Mouse (Mus musculus): ENCODE results near the gene Mast4. TPM values are rescaled to one million over a fixed set of nuclear protein-coding genes. Genes with fewer than 3 reads are reported as not detected.

The Mast4 gene
- total and polyA plus RNA-seq, 3 experiments: 8.5 to 33.1 (median 23.6) TPM

GRCm38 (mm10) chr13:102949756-102950155, 384.5 kb downstream of the Mast4 start:
- WGBS: 93% methylated on average over 7 of the region's 7 CpGs
- intact Hi-C loops (cut with DNase I): no loop called here
- TF ChIP-seq CTCF (IDR thresholded peaks at IDR 0.05) (no peak), EP300 (IDR thresholded peaks at IDR 0.05; ENCODE audit: insufficient read depth, low read depth, low read length) (no peak), POLR2A (IDR thresholded peaks at IDR 0.05; ENCODE audit: insufficient read depth, low read depth, low read length) (no peak)
- Histone ChIP-seq H3K36me3 (ENCODE audit: control insufficient read depth, insufficient read depth, low read length) (no peaks in the 10 kb centered on the region), H3K9ac (ENCODE audit: low read depth, low read length) (no peak overlapping the region), H3K27me3 (ENCODE audit: control insufficient read depth, insufficient read depth, low read length) (no peaks in the 10 kb centered on the region), H3K27ac (no peak overlapping the region), H3K4me1 (ENCODE audit: control insufficient read depth, insufficient read depth, low read length) (peaks cover 13% of the 10 kb centered on the region), H3K4me3 (no peak overlapping the region), H3K79me2 (replicated peaks; ENCODE audit: control insufficient read depth, insufficient read depth, low read length) (peaks cover 8% of the 10 kb centered on the region)
- no peak for DNase-seq

- H3K4me3 ChIP-seq: no peak overlapping the region
- H3K9ac ChIP-seq (ENCODE audit: low read depth, low read length): no peak overlapping the region
- intact Hi-C loops (cut with DNase I): no loop called here
- peaks cover 13% of the 10 kb centered on the region for H3K4me1 ChIP-seq (ENCODE audit: control insufficient read depth, insufficient read depth, low read length)
- DNase-seq: no peak
- H3K27ac ChIP-seq: no peak overlapping the region
- 70% methylated on average over 3 of the region's 3 CpGs for WGBS
- H3K79me2 ChIP-seq (replicated peaks; ENCODE audit: control insufficient read depth, insufficient read depth, low read length): peaks cover 7% of the 10 kb centered on the region
- no peaks in the 10 kb centered on the region for H3K27me3 ChIP-seq (ENCODE audit: control insufficient read depth, insufficient read depth, low read length)
- no peak for TF ChIP-seq POLR2A (IDR thresholded peaks at IDR 0.05; ENCODE audit: insufficient read depth, low read depth, low read length)
- no peak for TF ChIP-seq CTCF (IDR thresholded peaks at IDR 0.05)
- TF ChIP-seq EP300 (IDR thresholded peaks at IDR 0.05; ENCODE audit: insufficient read depth, low read depth, low read length): no peak
- no peaks in the 10 kb centered on the region for H3K36me3 ChIP-seq (ENCODE audit: control insufficient read depth, insufficient read depth, low read length)
Measured at GRCm38 (mm10) chr13:102948966-102949365, 385.3 kb downstream of the Mast4 start.

DNA sequence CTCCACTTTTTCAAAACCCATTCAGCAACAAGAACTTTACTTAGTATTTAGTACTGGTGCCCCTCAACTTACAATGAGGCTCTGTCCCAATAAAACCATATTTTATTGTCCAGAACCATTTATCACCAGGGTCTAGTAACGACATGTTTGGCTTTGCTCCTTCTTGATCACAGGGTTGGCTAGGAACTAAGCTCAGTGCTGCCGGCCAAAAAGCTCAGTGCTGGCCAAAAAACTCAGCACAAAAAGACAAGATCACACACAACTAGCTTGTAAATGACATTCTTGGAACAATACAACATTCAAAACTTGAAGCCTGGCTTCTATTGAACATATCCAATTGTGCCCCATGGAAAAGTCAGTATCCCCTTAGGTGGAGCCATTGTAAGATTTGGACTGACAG, 386.8 kb downstream of the Mast4 start:
- Histone ChIP-seq H3K27me3 (ENCODE audit: control insufficient read depth, insufficient read depth, low read length) (no peaks in the 10 kb centered on the region), H3K4me3 (no peak overlapping the region), H3K27ac (no peak overlapping the region), H3K36me3 (ENCODE audit: control insufficient read depth, insufficient read depth, low read length) (no peaks in the 10 kb centered on the region), H3K79me2 (replicated peaks; ENCODE audit: control insufficient read depth, insufficient read depth, low read length) (peaks cover 7% of the 10 kb centered on the region), H3K9ac (ENCODE audit: low read depth, low read length) (no peak overlapping the region), H3K4me1 (ENCODE audit: control insufficient read depth, insufficient read depth, low read length) (peaks cover 13% of the 10 kb centered on the region)
- intact Hi-C loops (cut with DNase I): no loop called here
- WGBS: 46% methylated on average over 2 of the region's 2 CpGs
- TF ChIP-seq EP300 (IDR thresholded peaks at IDR 0.05; ENCODE audit: insufficient read depth, low read depth, low read length) (no peak), POLR2A (IDR thresholded peaks at IDR 0.05; ENCODE audit: insufficient read depth, low read depth, low read length) (no peak)
- DNase-seq: peak in 1 of 2 experiments; percentile 31

DNA sequence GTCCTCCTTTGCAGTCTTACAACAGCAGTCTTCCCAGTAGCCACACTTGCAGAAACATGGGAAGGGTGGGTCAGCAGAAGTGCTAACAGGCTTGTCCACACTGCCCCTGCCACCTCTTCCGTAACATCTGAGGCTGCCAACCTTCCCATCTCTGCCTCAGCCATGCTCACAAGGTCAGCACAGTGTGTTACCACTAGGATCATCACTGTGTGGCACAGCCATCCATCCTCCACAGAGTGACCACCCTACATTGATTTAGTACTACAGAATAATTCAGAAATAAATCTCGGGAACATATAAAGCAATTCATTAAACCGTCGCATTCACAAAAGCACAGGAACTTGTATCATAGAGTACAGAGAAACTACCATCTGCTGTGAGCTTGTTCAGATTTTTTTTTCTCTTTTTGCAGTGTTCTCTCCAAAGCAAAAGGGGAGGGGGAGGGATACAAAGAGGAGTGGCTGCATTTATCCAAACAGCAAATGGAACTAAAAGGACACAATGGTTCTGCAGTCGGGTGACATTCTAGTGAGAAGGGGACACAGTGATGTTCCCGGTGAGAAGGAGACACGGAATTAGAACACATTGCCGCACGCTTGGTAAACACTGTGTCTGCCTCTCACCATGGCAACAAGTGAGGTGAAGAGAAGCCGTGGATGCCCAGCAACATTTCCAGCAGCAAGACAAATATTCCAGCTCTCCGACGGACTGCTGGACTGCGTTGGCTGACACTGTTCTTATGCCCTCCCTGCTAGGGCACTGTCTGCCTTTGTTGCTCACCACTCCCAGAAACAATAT, 388.1 kb downstream of the Mast4 start:
- TF ChIP-seq CTCF (IDR thresholded peaks at IDR 0.05): no peak
- no peak for TF ChIP-seq POLR2A (IDR thresholded peaks at IDR 0.05; ENCODE audit: insufficient read depth, low read depth, low read length)
- TF ChIP-seq EP300 (IDR thresholded peaks at IDR 0.05; ENCODE audit: insufficient read depth, low read depth, low read length): no peak
- Histone ChIP-seq H3K9ac (ENCODE audit: low read depth, low read length) (no peak overlapping the region), H3K4me3 (no peak overlapping the region), H3K27me3 (ENCODE audit: control insufficient read depth, insufficient read depth, low read length) (no peaks in the 10 kb centered on the region), H3K36me3 (ENCODE audit: control insufficient read depth, insufficient read depth, low read length) (no peaks in the 10 kb centered on the region), H3K4me1 (ENCODE audit: control insufficient read depth, insufficient read depth, low read length) (peaks cover 13% of the 10 kb centered on the region), H3K27ac (no peak overlapping the region; the same call in 1 of the 2 replicates), H3K79me2 (replicated peaks; ENCODE audit: control insufficient read depth, insufficient read depth, low read length) (peaks cover 7% of the 10 kb centered on the region)
- peak in 1 of 2 experiments; percentile 17 for DNase-seq
- 70% methylated on average over 13 of the region's 13 CpGs for WGBS
- intact Hi-C loops (cut with DNase I): no loop called here

DNA sequence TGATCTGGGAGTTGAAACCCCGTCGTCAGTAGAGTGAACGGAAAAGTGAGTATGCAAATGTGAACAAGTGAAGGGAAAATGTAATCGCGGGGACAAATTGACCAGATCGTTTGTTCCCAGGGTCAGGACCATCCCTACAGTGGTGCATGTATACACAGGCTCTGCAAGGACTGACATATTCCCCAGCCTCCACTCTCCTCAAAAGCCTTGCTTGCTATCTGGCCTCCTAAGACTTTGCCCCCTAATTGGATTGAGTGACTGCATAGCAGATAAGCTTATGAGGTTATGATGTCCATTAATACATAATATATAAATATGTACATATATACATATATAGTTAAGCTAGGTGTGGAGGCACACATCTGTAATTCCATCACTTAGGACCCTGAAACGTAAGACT, 388.8 kb downstream of the Mast4 start:
- Histone ChIP-seq H3K4me1 (ENCODE audit: control insufficient read depth, insufficient read depth, low read length) (peaks cover 13% of the 10 kb centered on the region), H3K36me3 (ENCODE audit: control insufficient read depth, insufficient read depth, low read length) (no peaks in the 10 kb centered on the region), H3K27ac (no peak overlapping the region), H3K79me2 (replicated peaks; ENCODE audit: control insufficient read depth, insufficient read depth, low read length) (peaks cover 7% of the 10 kb centered on the region), H3K27me3 (ENCODE audit: control insufficient read depth, insufficient read depth, low read length) (no peaks in the 10 kb centered on the region), H3K9ac (ENCODE audit: low read depth, low read length) (no peak overlapping the region), H3K4me3 (no peak overlapping the region)
- DNase-seq: no peak
- WGBS: 94% methylated on average over 7 of the region's 7 CpGs
- TF ChIP-seq EP300 (IDR thresholded peaks at IDR 0.05; ENCODE audit: insufficient read depth, low read depth, low read length) (no peak), POLR2A (IDR thresholded peaks at IDR 0.05; ENCODE audit: insufficient read depth, low read depth, low read length) (no peak), CTCF (IDR thresholded peaks at IDR 0.05) (no peak)
- intact Hi-C loops (cut with DNase I): no loop called here

- TF ChIP-seq CTCF (IDR thresholded peaks at IDR 0.05) (no peak), POLR2A (IDR thresholded peaks at IDR 0.05; ENCODE audit: insufficient read depth, low read depth, low read length) (no peak), EP300 (IDR thresholded peaks at IDR 0.05; ENCODE audit: insufficient read depth, low read depth, low read length) (no peak)
- WGBS: 73% methylated on average over 4 of the region's 4 CpGs
Measured at GRCm38 (mm10) chr13:102944516-102944915, 389.8 kb downstream of the Mast4 start.

More at GRCm38 (mm10) chr13:102944516-102944915, 389.8 kb downstream of the Mast4 start:
- intact Hi-C loops (cut with DNase I): no loop called here
- no peak for DNase-seq
- peaks cover 7% of the 10 kb centered on the region for H3K79me2 ChIP-seq (replicated peaks; ENCODE audit: control insufficient read depth, insufficient read depth, low read length)
- H3K4me1 ChIP-seq (ENCODE audit: control insufficient read depth, insufficient read depth, low read length): peaks cover 13% of the 10 kb centered on the region
- H3K27ac ChIP-seq: no peak overlapping the region
- no peaks in the 10 kb centered on the region for H3K36me3 ChIP-seq (ENCODE audit: control insufficient read depth, insufficient read depth, low read length)
- H3K27me3 ChIP-seq (ENCODE audit: control insufficient read depth, insufficient read depth, low read length): no peaks in the 10 kb centered on the region
- no peak overlapping the region for H3K4me3 ChIP-seq
- no peak overlapping the region for H3K9ac ChIP-seq (ENCODE audit: low read depth, low read length)

Measured in heart, adult 2 months (tissue).